Mouse (Mus musculus) mesoderm, embryonic 11.5 days (tissue): Measurements from ENCODE around the gene Wfdc11.
"Not testable (repeated sequence)": the region's sequence is repeated elsewhere in the genome, so short reads cannot be mapped to it uniquely, and the experiment has no call there.

Experiments used
- DNase-seq: peaks from one replicate; pipeline ENCODE4 v3.0.0-alpha.2; 2012; ENCODE audit warnings: low read depth, low spot score

Gene Wfdc11

GRCm38 (mm10) chr2:164673987-164674386 is at the start of gene Wfdc11:
Gene Wfdc11 (minus strand): TSS chr2:164674087.
- DNase-seq = no peak

GRCm38 (mm10) chr2:164723276-164723675 is 49.4 kb upstream of the Wfdc11 start:
- DNase-seq = no peak

GRCm38 (mm10) chr2:164716194-164716786 is 42.4 kb upstream of the Wfdc11 start:
- DNase-seq = not testable (repeated sequence)

GRCm38 (mm10) chr2:164715005-164715404 is 41.1 kb upstream of the Wfdc11 start, which contains the start of gene Spint5:
Gene Spint5 (plus strand): TSS chr2:164715305.
- DNase-seq = no peak

GRCm38 (mm10) chr2:164705991-164706390 is 32.1 kb upstream of the Wfdc11 start:
- DNase-seq = no peak

- DNase-seq = no peak
These were observed 31.4 kb upstream of the Wfdc11 start for GRCm38 (mm10) chr2:164705328-164705727.

GRCm38 (mm10) chr2:164704235-164704634 is 30.3 kb upstream of the Wfdc11 start:
- DNase-seq = no peak

GRCm38 (mm10) chr2:164701761-164702160 is 27.9 kb upstream of the Wfdc11 start:
- no peak for DNase-seq

- no peak for DNase-seq
These were observed 27.1 kb upstream of the Wfdc11 start for GRCm38 (mm10) chr2:164700959-164701358.

- DNase-seq = no peak
These were observed 24.3 kb upstream of the Wfdc11 start, which contains the start of gene Spint4 for GRCm38 (mm10) chr2:164698201-164698600. Gene Spint4 (plus strand): TSS chr2:164698501.

GRCm38 (mm10) chr2:164684807-164685206 is 10.9 kb upstream of the Wfdc11 start, which contains the start of gene Wfdc13:
Gene Wfdc13 (plus strand): TSS chr2:164685107.
- DNase-seq = no peak

- DNase-seq = peak; percentile 18
These were observed 6.0 kb upstream of the Wfdc11 start for GRCm38 (mm10) chr2:164679906-164680305.

GRCm38 (mm10) chr2:164678848-164679625 is 5.2 kb upstream of the Wfdc11 start:
- DNase-seq = peak; percentile 89

- DNase-seq = no peak
These were observed 3.2 kb upstream of the Wfdc11 start for GRCm38 (mm10) chr2:164676916-164677685.

- DNase-seq = no peak
These were observed 2.2 kb upstream of the Wfdc11 start for GRCm38 (mm10) chr2:164676103-164676502.

- DNase-seq = no peak
These were observed 2.9 kb downstream of the Wfdc11 start for GRCm38 (mm10) chr2:164670938-164671337.

- DNase-seq = no peak
These were observed 3.6 kb downstream of the Wfdc11 start for GRCm38 (mm10) chr2:164670261-164670660.

- no peak for DNase-seq
These were observed 9.0 kb downstream of the Wfdc11 start for GRCm38 (mm10) chr2:164664851-164665250.

- no peak for DNase-seq
These were observed 17.4 kb downstream of the Wfdc11 start, which contains the start of gene Wfdc9 for GRCm38 (mm10) chr2:164656483-164656882. Gene Wfdc9 (minus strand): TSS chr2:164656583.

GRCm38 (mm10) chr2:164655858-164656257 is 18.0 kb downstream of the Wfdc11 start, which contains the start of gene Wfdc10:
Gene Wfdc10 (plus strand): TSS chr2:164656046.
- peak; percentile 66 for DNase-seq

GRCm38 (mm10) chr2:164641881-164642673 is 31.8 kb downstream of the Wfdc11 start:
- no peak for DNase-seq
